Mouse (Mus musculus) intestine, embryonic 16.5 days (tissue): ENCODE data around the gene Lima1. TPM values are rescaled to one million over a fixed set of nuclear protein-coding genes. Genes with fewer than 3 reads are reported as not detected.

ENCODE experiments used
- ATAC-seq: fragments of 200-750 bp; cut with Nextera tagmentation; 2 replicates; pipeline ENCODE4 v1.8.0; 2017; ENCODE audit warnings: moderate TSS enrichment, moderate library complexity
- H3K27ac ChIP-seq: fragments of 300-500 bp; sonication (generic); 2 replicates; pipeline ENCODE4 v1.5.1; 2014; ENCODE audit warnings: mild to moderate bottlenecking, low read length
- H3K27me3 ChIP-seq: fragments of 300-500 bp; sonication (generic); replicated peaks from 2 replicates; pipeline ENCODE4 v1.6.1; 2014; ENCODE audit warnings: low read length, control low read depth, mixed read lengths; ENCODE audit not compliant: control insufficient read depth, insufficient read depth
- H3K36me3 ChIP-seq: fragments of 300-500 bp; sonication (generic); 2 replicates; pipeline ENCODE4 v1.6.1; 2014; ENCODE audit warnings: low read length, control low read depth; ENCODE audit not compliant: control insufficient read depth, insufficient read depth
- H3K4me1 ChIP-seq: fragments of 300-500 bp; sonication (generic); 2 replicates; pipeline ENCODE4 v1.6.1; 2014; ENCODE audit warnings: low read length, control low read depth, mixed read lengths; ENCODE audit not compliant: control insufficient read depth, insufficient read depth
- H3K4me2 ChIP-seq: fragments of 300-500 bp; sonication (generic); 2 replicates; pipeline ENCODE4 v1.6.1; 2014; ENCODE audit warnings: low read depth, low read length, control low read depth
- H3K4me3 ChIP-seq: fragments of 300-500 bp; sonication (generic); 2 replicates; pipeline ENCODE4 v1.5.1; 2014; ENCODE audit warnings: mild to moderate bottlenecking, low read length
- H3K9ac ChIP-seq: fragments of 300-500 bp; sonication (generic); 2 replicates; pipeline ENCODE4 v1.6.1; 2014; ENCODE audit warnings: low read depth, low read length
- H3K9me3 ChIP-seq: fragments of 300-500 bp; sonication (generic); 2 replicates; pipeline ENCODE4 v1.6.1; 2016; ENCODE audit warnings: low read length, control low read depth; ENCODE audit not compliant: control insufficient read depth
- WGBS: fragments of 180-500 bp; shearing (Covaris S2); extraction: QIAGEN DNeasy Blood & Tissue Kit; methylation state at CpG from one replicate; pipeline ENCODE4 v1.1.7; 2014; 5-methylcytosine and 5-hydroxymethylcytosine counted together
- polyA plus RNA-seq: library from polyadenylated mRNA; unstranded; fragments of >200 nt; fragmentation: Nextera tagmentation; extraction: Ambion mirVana; gene quantifications from 2 replicates; pipeline ENCODE4 v1.2.1, GENCODE M21; 2015

Gene Lima1
- polyA plus RNA-seq, 1 experiment from 2014 or later: 105 TPM

GRCm38 (mm10) chr15:99847937-99848336 lies 27.3 kb downstream of the Lima1 start:
- 35% methylated on average over 8 of the region's 8 CpGs for WGBS
- ATAC-seq: peak; percentile 32; the same call in 1 of the 2 replicates
- peaks cover 38% of the 10 kb centered on the region for H3K4me1 ChIP-seq
- H3K9me3 ChIP-seq: no peaks in the 10 kb centered on the region
- H3K27ac ChIP-seq: peak overlapping the region; percentile 33; the same call in 1 of the 2 replicates
- no peak overlapping the region for H3K4me3 ChIP-seq
- H3K36me3 ChIP-seq: no peaks in the 10 kb centered on the region
- H3K9ac ChIP-seq: no peak overlapping the region
- no peak overlapping the region for H3K4me2 ChIP-seq
- H3K27me3 ChIP-seq: no peaks in the 10 kb centered on the region

GRCm38 (mm10) chr15:99847207-99847881 lies 27.9 kb downstream of the Lima1 start:
- H3K27me3 ChIP-seq: no peaks in the 10 kb centered on the region
- 38% methylated on average over 13 of the region's 13 CpGs for WGBS

DNA sequence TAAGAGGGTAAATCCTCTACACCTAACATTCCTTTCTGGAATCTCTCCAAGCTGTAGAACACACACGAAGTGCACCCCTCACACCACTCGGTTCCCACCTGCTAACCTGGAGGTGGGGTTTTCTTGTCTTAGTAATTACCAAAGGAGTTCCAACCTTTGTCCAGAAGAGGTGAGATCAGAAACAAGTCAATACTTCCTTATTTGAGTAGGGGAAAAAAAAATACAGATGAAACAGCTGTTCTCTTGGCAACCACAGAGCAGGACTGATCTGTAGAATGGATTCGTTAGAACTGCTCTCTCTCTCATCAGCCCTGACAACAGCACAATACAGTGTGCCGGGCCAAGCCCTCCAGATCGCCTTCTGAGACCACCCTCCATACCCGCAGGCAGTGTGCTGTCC lies 28.6 kb downstream of the Lima1 start:
- Histone ChIP-seq H3K27ac (peak overlapping the region; percentile 75), H3K4me1 (peaks cover 38% of the 10 kb centered on the region), H3K4me3 (no peak overlapping the region), H3K4me2 (no peak overlapping the region), H3K27me3 (no peaks in the 10 kb centered on the region), H3K9ac (no peak overlapping the region), H3K36me3 (no peaks in the 10 kb centered on the region), H3K9me3 (no peaks in the 10 kb centered on the region)
- peak; percentile 74 for ATAC-seq
- WGBS: 28% methylated on average over 6 of the region's 6 CpGs

More at GRCm38 (mm10) chr15:99847207-99847881, 27.9 kb downstream of the Lima1 start:
- H3K4me2 ChIP-seq: peak overlapping the region; percentile 20
- H3K4me1 ChIP-seq: peaks cover 38% of the 10 kb centered on the region
- no peaks in the 10 kb centered on the region for H3K36me3 ChIP-seq
- peak; percentile 43 for ATAC-seq
- no peaks in the 10 kb centered on the region for H3K9me3 ChIP-seq
- peak overlapping the region; percentile 75 for H3K27ac ChIP-seq
- H3K9ac ChIP-seq: no peak overlapping the region
- no peak overlapping the region for H3K4me3 ChIP-seq

DNA sequence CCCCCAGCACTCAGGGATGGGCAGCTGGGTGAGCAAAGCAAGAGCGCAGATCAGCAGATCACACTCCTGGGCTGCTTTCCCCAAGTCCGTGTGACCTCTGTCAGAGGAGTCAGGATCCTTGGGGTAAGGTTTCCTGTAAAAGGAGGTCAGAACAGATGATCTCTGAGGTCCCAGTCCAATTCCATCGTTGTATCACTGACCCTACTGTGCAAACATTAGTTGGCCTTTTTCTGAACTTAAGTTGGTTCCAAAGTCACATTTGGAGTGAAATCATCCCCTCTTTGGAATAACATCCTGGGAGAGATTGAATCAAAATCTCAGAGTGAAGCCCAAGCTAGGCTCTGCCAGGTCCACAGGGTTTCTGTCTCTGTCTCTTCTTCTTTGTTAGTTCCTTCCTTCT lies 31.4 kb downstream of the Lima1 start:
- H3K27ac ChIP-seq: no peak overlapping the region
- ATAC-seq: no peak
- no peak overlapping the region for H3K4me2 ChIP-seq
- H3K9me3 ChIP-seq: no peaks in the 10 kb centered on the region
- WGBS: 68% methylated on average over 3 of the region's 3 CpGs
- no peak overlapping the region for H3K9ac ChIP-seq
- peaks cover 2% of the 10 kb centered on the region; the same call in 1 of the 2 replicates for H3K36me3 ChIP-seq
- H3K4me1 ChIP-seq: peaks cover 35% of the 10 kb centered on the region
- H3K27me3 ChIP-seq: no peaks in the 10 kb centered on the region
- H3K4me3 ChIP-seq: no peak overlapping the region

GRCm38 (mm10) chr15:99839910-99840309 lies 35.3 kb downstream of the Lima1 start:
- Histone ChIP-seq H3K4me1 (peaks cover 12% of the 10 kb centered on the region), H3K9ac (no peak overlapping the region), H3K4me3 (no peak overlapping the region), H3K9me3 (no peaks in the 10 kb centered on the region), H3K27ac (0 out of 2 replicates have a peak overlapping the region, but pooled peaks have one; percentile 47), H3K27me3 (no peaks in the 10 kb centered on the region), H3K36me3 (peaks cover 2% of the 10 kb centered on the region; the same call in 1 of the 2 replicates), H3K4me2 (no peak overlapping the region)
- peak; percentile 55 for ATAC-seq
- WGBS: 56% methylated on average over 2 of the region's 2 CpGs

GRCm38 (mm10) chr15:99839165-99839840 lies 36.0 kb downstream of the Lima1 start:
- no peak for ATAC-seq

GRCm38 (mm10) chr15:99837561-99837960 lies 37.7 kb downstream of the Lima1 start:
- Histone ChIP-seq H3K4me2 (no peak overlapping the region), H3K4me3 (no peak overlapping the region), H3K36me3 (peaks cover 2% of the 10 kb centered on the region; the same call in 1 of the 2 replicates), H3K9me3 (no peaks in the 10 kb centered on the region), H3K27ac (peak overlapping the region; percentile 43; the same call in 1 of the 2 replicates), H3K4me1 (peaks cover 17% of the 10 kb centered on the region), H3K9ac (no peak overlapping the region), H3K27me3 (no peaks in the 10 kb centered on the region)
- no peak for ATAC-seq
- 69% methylated on average over 7 of the region's 7 CpGs for WGBS

More at GRCm38 (mm10) chr15:99839165-99839840, 36.0 kb downstream of the Lima1 start:
- no peak overlapping the region for H3K4me2 ChIP-seq
- WGBS: 84% methylated on average over 13 of the region's 13 CpGs
- no peak overlapping the region for H3K4me3 ChIP-seq
- H3K9ac ChIP-seq: no peak overlapping the region
- H3K27ac ChIP-seq: no peak overlapping the region
- H3K9me3 ChIP-seq: no peaks in the 10 kb centered on the region
- peaks cover 2% of the 10 kb centered on the region; the same call in 1 of the 2 replicates for H3K36me3 ChIP-seq
- peaks cover 12% of the 10 kb centered on the region for H3K4me1 ChIP-seq
- H3K27me3 ChIP-seq: no peaks in the 10 kb centered on the region

DNA sequence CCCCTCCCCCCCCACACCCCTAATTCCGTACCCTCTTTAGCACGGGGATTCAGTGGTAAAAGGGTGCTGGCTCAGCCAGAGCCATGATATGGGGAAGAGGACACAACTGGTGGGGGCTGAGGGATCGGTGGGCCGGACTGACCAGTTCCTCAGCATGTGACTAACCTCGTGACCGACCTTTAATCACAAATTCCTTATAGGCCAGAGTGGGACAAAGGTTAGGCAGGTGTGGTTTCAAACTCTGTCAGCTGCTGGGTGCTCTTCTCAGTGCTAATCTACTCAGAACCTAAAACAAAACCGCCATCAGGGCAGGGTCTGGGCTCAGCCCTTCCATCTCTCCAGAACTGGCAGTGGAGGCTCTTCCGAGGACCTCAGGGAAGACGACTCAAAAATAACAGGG lies 40.1 kb downstream of the Lima1 start:
- Histone ChIP-seq H3K9me3 (no peaks in the 10 kb centered on the region), H3K27me3 (no peaks in the 10 kb centered on the region), H3K36me3 (no peaks in the 10 kb centered on the region), H3K4me3 (no peak overlapping the region), H3K9ac (no peak overlapping the region), H3K4me2 (peak overlapping the region; percentile 4; the same call in 1 of the 2 replicates), H3K27ac (peak overlapping the region; percentile 73), H3K4me1 (peaks cover 20% of the 10 kb centered on the region)
- peak; percentile 78 for ATAC-seq
- 46% methylated on average over 9 of the region's 9 CpGs for WGBS

GRCm38 (mm10) chr15:99834681-99835080 lies 40.6 kb downstream of the Lima1 start:
- no peak for ATAC-seq
- WGBS: 69% methylated on average over 3 of the region's 3 CpGs
- no peaks in the 10 kb centered on the region for H3K36me3 ChIP-seq
- H3K9ac ChIP-seq: no peak overlapping the region
- H3K4me1 ChIP-seq: peaks cover 18% of the 10 kb centered on the region
- no peak overlapping the region for H3K4me2 ChIP-seq
- no peaks in the 10 kb centered on the region for H3K9me3 ChIP-seq
- H3K27ac ChIP-seq: peak overlapping the region; percentile 73
- H3K27me3 ChIP-seq: no peaks in the 10 kb centered on the region
- H3K4me3 ChIP-seq: no peak overlapping the region
